Mouse (Mus musculus): ENCODE data around the gene Gm49394.

Gm49394 gene

GRCm38 (mm10) chr7:142669751-142670625 is at the start of gene Gm49394:
Gene Gm49394 (minus strand): TSS chr7:142669942.
- DNase-seq (ENCODE audit: low spot score in 2 of 2), result no peak

DNA sequence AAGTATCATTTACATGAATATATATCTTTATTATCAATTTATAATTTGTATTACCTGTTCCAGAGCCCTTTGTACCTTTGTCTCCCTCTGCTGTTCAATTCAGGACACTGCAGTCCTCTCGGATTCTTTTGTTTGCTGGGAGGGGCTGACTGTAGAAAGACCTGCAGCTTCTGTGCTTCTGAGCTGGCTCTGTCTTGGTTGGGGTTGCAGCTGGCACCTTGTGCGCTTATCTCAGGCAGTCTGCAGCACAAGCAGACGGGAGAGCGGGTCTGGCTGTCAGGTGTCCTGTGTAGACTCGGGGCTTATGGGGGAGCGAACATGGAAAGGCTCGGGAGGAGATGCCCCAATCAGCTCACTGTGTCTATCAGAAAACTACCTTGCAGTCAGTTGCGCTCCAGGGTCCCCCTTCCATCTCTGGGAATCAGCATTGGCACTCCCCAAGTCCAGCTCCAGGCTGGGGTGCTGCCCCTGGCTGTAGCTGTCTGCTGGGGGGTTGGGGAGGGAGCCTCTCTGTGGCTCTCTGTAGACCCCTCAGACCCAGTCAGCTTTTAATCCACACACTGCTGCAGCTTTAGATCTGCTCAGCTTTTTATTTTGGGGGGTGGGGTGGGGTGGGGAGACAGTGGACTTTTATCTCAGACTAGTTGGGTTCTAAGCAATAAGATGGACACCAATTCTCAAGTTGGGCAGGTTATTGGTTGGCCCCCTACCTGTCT is 45.2 kb upstream of the Gm49394 start:
- DNase-seq (ENCODE audit: low spot score in 2 of 2), result peak in 1 of 2 experiments; percentile 5

DNA sequence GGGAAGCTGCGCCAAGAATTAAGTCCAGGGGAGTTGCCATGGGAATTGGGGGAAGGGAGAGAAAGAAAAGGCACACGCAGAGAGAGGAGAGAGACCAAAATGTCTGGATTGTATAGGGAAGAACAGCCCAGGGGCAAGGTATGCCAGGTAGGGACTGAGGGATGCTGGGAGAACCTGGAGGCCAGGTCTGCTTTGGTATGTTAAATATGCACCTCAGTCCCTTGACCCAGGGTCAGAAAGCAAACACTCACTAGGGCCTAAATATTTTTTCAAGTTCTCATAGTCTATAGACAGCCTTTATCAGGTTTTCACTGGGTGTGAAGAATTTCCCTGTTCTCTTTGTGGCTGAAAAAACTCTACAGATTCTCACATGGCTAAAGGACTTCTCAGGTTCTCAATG is 37.1 kb upstream of the Gm49394 start:
- no peak for DNase-seq (ENCODE audit: low spot score in 2 of 2)

- DNase-seq (ENCODE audit: low spot score in 2 of 2), result no peak
Measured at GRCm38 (mm10) chr7:142699334-142699860, 29.7 kb upstream of the Gm49394 start.

GRCm38 (mm10) chr7:142678611-142679010 is 8.9 kb upstream of the Gm49394 start:
- no peak for DNase-seq (ENCODE audit: low spot score in 2 of 2)

GRCm38 (mm10) chr7:142675644-142676043 is 5.9 kb upstream of the Gm49394 start:
- DNase-seq (ENCODE audit: low spot score in 2 of 2), result peak in 1 of 2 experiments; percentile 32

- DNase-seq (ENCODE audit: low spot score in 2 of 2), result no peak
Measured at GRCm38 (mm10) chr7:142675141-142675540, 5.4 kb upstream of the Gm49394 start.

GRCm38 (mm10) chr7:142672120-142672519 is 2.4 kb upstream of the Gm49394 start:
- no peak for DNase-seq (ENCODE audit: low spot score in 2 of 2)

DNA sequence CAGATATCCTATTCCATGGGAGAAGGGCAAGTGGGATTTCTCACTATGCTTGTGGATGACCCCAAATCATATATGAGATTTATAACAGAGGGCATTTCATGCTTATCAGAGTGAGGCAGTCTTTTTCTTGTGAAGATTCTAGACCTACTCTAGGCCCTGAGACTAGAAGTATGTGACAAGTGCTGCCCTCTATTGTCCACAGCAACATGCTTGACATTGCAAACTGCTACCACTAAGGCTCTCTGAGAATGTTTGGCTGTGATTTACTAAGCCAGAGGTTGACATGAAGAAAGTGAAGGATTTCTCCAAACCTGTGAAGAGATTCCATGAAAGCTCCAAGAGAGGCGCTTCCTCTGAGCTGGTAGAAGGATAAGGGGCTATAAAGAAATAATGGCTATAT is 1.3 kb upstream of the Gm49394 start:
- DNase-seq (ENCODE audit: low spot score in 2 of 2), result no peak

- no peak for DNase-seq (ENCODE audit: low spot score in 2 of 2)
Measured at GRCm38 (mm10) chr7:142668328-142668727, 1.4 kb downstream of the Gm49394 start.

- DNase-seq (ENCODE audit: low spot score in 2 of 2), result no peak
Measured at GRCm38 (mm10) chr7:142667521-142667920, 2.2 kb downstream of the Gm49394 start.

DNA sequence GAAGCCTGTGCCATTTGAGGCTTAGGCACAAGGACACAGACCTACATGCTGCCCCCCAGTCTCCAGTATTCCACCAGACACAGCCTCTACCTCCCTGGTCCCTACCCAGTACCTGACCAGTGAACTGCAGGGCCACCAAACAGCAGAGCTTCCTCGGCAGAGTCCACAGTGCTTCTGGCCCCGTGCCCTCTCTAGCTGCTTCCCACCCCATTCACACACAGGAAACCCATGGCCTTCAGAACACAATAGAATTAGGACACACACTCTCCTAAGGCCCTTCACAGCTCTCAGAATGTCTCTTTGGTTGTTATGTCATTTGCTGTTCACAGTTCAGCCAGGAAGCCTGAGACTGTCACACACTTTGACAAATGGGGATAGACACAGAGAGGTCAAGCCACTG is 3.1 kb downstream of the Gm49394 start, which contains the start of gene Igf2:
TSS of gene Igf2 (minus strand) at position 158 of the 400 bp plus-strand sequence.
- no peak for DNase-seq (ENCODE audit: low spot score in 2 of 2)

DNA sequence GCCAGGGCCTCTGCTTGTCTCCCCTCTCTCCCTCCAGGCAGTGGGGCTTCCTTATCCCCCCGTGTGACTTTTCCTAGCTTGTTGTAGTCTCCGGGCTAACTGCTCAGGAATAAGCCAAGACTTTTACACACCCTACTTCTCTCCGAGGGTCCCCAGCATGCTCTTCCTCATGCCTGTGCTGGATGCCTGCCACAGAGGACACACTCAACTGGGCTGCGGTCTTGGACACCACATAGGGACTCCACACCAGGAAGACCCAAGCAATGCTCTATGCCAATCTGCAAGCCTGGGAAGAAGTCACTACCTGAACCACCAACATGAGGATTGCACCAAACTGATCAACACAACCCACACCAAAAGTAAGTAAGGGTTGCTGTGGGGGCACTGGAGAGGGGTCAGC is 3.6 kb downstream of the Gm49394 start:
- DNase-seq (ENCODE audit: low spot score in 2 of 2), result no peak

GRCm38 (mm10) chr7:142665364-142665763 is 4.4 kb downstream of the Gm49394 start:
- DNase-seq (ENCODE audit: low spot score in 2 of 2), result no peak

- DNase-seq (ENCODE audit: low spot score in 2 of 2), result no peak
Measured at GRCm38 (mm10) chr7:142664465-142665029, 5.2 kb downstream of the Gm49394 start.

- DNase-seq (ENCODE audit: low spot score in 2 of 2), result no peak
Measured at GRCm38 (mm10) chr7:142663931-142664421, 5.8 kb downstream of the Gm49394 start.

DNA sequence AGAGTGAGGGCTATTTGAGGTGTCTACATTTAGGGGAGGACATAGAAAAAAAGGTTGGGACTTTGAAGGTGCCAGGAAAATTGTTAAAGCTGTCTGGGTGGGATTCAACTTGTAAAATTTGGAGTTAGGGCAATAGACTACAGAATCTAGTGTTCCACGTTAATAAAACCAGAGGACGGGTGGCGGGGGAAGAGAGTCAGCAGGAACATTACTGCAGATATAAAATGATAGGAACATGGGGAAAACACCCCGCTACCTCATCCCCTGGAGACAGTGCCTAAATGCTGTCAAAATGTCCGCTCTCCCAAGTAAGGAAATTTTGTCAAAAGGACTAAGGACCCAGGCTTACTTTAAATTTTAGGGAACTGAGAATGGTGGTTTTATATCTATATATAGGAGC is 6.6 kb downstream of the Gm49394 start:
- DNase-seq (ENCODE audit: low spot score in 2 of 2), result no peak

DNA sequence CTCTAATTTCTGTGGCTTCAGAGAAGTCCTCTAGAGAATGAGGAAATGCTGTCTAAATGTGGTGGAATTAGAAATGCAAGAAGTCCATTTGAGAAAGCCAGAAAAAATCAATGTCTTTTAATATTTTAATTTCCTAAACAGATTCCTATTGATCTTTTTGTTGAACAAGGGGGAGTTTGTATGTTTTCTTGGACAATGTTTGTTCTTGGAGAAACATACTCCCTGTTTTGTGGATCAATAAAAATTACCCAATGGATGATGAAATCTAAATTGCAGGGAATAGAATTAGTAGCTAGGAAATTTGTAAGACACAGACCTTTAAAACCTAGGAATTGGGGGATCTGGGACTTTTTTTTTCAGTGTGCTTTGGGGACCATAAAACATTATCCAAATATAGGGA is 7.9 kb downstream of the Gm49394 start:
- DNase-seq (ENCODE audit: low spot score in 2 of 2), result no peak

DNA sequence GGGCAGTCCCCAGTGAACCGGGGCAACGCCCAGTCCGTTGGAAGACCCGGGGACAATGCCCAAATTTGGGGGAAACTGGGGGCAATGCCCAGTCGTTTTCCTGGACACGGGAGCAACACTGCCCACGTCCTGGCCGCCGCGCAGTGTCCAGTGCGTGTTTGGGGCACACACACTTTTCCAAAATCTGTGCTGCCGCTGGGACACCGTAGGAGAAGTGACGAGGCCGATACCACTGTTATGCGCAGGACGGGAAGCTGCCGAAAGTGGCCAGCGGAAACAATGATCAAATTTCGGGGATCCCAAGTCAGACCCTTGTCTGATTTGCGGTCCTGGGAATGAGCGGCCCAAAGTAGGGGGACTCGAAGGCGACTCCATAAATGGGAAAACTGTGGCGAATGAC is 8.7 kb downstream of the Gm49394 start:
- DNase-seq (ENCODE audit: low spot score in 2 of 2), result no peak

DNA sequence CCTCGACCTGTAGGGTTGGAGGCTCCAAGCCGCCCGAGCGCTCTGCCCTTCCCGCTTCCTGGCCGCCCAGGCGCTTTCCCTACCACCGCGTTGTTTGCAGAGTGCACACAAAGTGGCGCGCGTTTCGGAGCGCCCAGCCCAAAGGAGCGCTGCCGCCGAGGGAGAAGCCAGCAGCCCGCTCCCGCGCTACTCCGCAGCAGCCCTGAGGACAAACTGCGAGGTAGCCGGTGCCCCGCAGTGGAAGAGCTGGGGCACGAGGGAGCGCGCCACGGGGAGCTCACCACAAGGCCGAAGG is 9.1 kb downstream of the Gm49394 start:
- DNase-seq (ENCODE audit: low spot score in 2 of 2), result no peak

DNA sequence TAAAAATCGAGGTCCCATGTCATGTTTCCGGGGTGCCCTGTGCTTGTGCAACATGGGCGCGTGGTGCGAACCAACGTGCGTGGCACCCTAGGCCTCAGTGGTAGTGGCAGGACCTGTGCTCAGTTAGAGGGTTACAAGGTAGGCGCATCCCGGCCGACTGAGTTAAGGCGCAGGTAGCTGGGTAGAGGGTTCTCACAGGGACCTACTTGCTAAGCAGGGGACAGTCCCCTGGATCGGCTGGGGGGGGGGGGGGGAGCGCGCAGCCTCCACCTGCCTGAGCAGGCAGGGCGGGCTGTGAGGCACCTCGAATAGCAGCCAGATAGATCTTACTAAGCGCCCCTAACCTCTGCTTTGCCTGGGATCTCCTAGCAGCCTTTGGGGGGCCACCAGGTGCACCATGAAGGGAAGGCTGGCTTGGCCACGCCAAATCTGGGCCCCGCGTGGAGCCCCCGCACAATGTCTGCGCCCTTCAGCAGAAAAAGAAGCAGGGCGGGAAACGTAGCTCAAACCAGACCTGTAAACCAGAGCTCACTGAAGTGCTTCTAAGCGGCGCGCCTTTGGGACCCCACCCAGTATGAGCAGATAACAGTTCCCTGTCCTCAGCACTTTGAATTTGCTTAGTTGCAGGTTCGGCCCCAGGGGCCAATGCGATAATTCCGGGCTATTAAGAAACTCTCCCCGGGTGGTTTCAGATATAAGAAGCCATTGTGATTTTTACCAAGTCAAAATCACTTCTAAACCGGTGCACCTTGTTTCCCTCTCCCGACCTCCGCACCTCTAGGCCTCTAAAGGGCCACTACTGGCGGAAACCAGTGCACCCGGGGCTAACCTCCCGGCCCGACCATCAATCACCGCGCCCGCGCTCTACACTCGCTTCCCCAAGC is 9.7 kb downstream of the Gm49394 start:
- no peak for DNase-seq (ENCODE audit: low spot score in 2 of 2)

All from right cerebral cortex, postnatal 36 days (tissue).